Mouse (Mus musculus): Measurements from ENCODE around the gene Dyrk3.

GRCm38 (mm10) chr1:131137717-131138118 lies 422 bp downstream of the Dyrk3 start:
- no peak for TF ChIP-seq CTCF (conservative IDR thresholded peaks at IDR 0.05; ENCODE audit: low read length)
- TF ChIP-seq POU5F1 (IDR thresholded peaks at IDR 0.05; ENCODE audit: borderline replicate concordance, low read length): no peak

Measured in E14TG2a.4 (cell line).